ENCODE assay signal across 8 mouse cellular contexts in the genomic region with DNA sequence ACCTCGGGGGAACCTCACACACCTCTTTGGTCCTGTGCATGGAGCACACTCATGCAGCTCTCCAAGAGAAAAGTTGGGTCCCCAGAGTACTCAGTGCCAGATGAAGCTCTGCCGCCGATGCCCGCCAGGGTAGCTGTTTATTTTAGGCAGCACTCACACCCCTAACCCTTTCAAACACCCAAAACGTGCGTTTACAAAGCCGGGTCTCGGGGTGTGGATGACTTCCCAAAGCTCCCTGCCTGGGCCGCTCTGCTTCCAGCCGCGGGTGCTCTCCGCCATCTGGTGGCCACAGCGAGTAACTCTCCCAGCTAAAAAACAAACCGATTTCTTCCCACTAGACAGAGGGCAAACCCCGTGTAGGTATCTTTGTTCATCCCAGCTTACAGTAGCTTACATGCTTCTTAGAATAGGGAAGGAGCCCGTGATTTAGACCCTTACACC. TPM values are rescaled to one million over a fixed set of nuclear protein-coding genes. Genes with fewer than 3 reads are reported as not detected.
DNase-seq lines count a peak whose midpoint lies in the region; ATAC-seq and TF ChIP-seq lines count a peak whose summit lies in the region.

No protein-coding gene starts in this region.

- H3K27me3 ChIP-seq in embryonic facial prominence, embryonic 13.5 days, result peaks cover 75% of the 10 kb centered on the region
- H3K27me3 ChIP-seq in heart, embryonic 12.5 days (replicated peaks), result peaks cover 33% of the 10 kb centered on the region
- H3K27me3 ChIP-seq in kidney, embryonic 14.5 days (ENCODE audit: control insufficient read depth, insufficient read depth, low read length), result peaks cover 38% of the 10 kb centered on the region
- peaks cover 58% of the 10 kb centered on the region for H3K27me3 ChIP-seq in liver, embryonic 11.5 days (replicated peaks; ENCODE audit: control insufficient read depth, insufficient read depth, low read length)
- H3K27me3 ChIP-seq in testis, adult 2 months (ENCODE audit: control insufficient read depth, insufficient read depth, low read length), result no peaks in the 10 kb centered on the region; the same call in 1 of the 2 replicates

- ATAC-seq in CD4-positive, CD25-positive, alpha-beta regulatory T cell, adult 4 months, result peak; percentile 86
- ATAC-seq in embryonic facial prominence, embryonic 13.5 days (ENCODE audit: insufficient number of reproducible peaks, insufficient read depth, low FRiP score, low TSS enrichment, low read depth), result peak; percentile 67; the same call in 1 of the 2 replicates
- peak; percentile 77 for ATAC-seq in heart, embryonic 12.5 days (ENCODE audit: insufficient number of reproducible peaks, low FRiP score)
- peak; percentile 71 for ATAC-seq in kidney, embryonic 14.5 days (ENCODE audit: low FRiP score, low TSS enrichment)
- peak; percentile 70 for ATAC-seq in liver, embryonic 11.5 days (replicated peaks; ENCODE audit: low FRiP score)
- ATAC-seq in monocyte, adult 5-6 weeks (replicated peaks; ENCODE audit: insufficient number of reproducible peaks, low FRiP score, low TSS enrichment, poor library complexity, severe bottlenecking), result peak; percentile 82

- peak overlapping the region; percentile 35 for H3K4me3 ChIP-seq in embryonic facial prominence, embryonic 13.5 days
- peak overlapping the region; percentile 45 for H3K4me3 ChIP-seq in heart, embryonic 12.5 days
- H3K4me3 ChIP-seq in kidney, embryonic 14.5 days (ENCODE audit: low read length), result peak overlapping the region; percentile 26
- H3K4me3 ChIP-seq in liver, embryonic 11.5 days (ENCODE audit: low read depth, low read length), result peak overlapping the region; percentile 30; the same call in 1 of the 2 replicates
- H3K4me3 ChIP-seq in testis, adult 2 months (ENCODE audit: control insufficient read depth, low read depth, low read length), result no peak overlapping the region

- DNase-seq in adrenal gland, postnatal 25 days, result peak; percentile 73
- peak; percentile 77 for DNase-seq in liver, embryonic 11.5 days (ENCODE audit: low spot score)

- TF ChIP-seq CTCF in testis, adult 2 months (IDR thresholded peaks at IDR 0.05; ENCODE audit: control insufficient read depth, insufficient read depth, insufficient replicate concordance, low read depth, low read length), result peak; percentile 64; the same call in 1 of the 2 replicates

- no peak overlapping the region for H3K27ac ChIP-seq in embryonic facial prominence, embryonic 13.5 days
- H3K27ac ChIP-seq in heart, embryonic 12.5 days (ENCODE audit: poor library complexity, severe bottlenecking), result no peak overlapping the region
- no peak overlapping the region for H3K27ac ChIP-seq in kidney, embryonic 14.5 days (ENCODE audit: low read depth, low read length)
- H3K27ac ChIP-seq in liver, embryonic 11.5 days (ENCODE audit: low read depth, low read length), result no peak overlapping the region
- no peak overlapping the region for H3K27ac ChIP-seq in testis, adult 2 months (ENCODE audit: control insufficient read depth, insufficient read depth, low read depth, low read length)

- no peaks in the 10 kb centered on the region for H3K36me3 ChIP-seq in embryonic facial prominence, embryonic 13.5 days
- H3K36me3 ChIP-seq in heart, embryonic 12.5 days, result no peaks in the 10 kb centered on the region
- H3K36me3 ChIP-seq in kidney, embryonic 14.5 days (ENCODE audit: control insufficient read depth, insufficient read depth, low read length), result no peaks in the 10 kb centered on the region
- no peaks in the 10 kb centered on the region for H3K36me3 ChIP-seq in liver, embryonic 11.5 days (ENCODE audit: control insufficient read depth, insufficient read depth, low read length)
- H3K36me3 ChIP-seq in testis, adult 2 months (ENCODE audit: control insufficient read depth, insufficient read depth, low read length), result no peaks in the 10 kb centered on the region

- WGBS in embryonic facial prominence, embryonic 13.5 days, result under 1% methylated on average over 16 of the region's 16 CpGs
- WGBS in heart, embryonic 12.5 days, result under 1% methylated on average over 16 of the region's 16 CpGs
- under 1% methylated on average over 16 of the region's 16 CpGs for WGBS in kidney, embryonic 14.5 days
- WGBS in liver, embryonic 11.5 days, result 1% methylated on average over 16 of the region's 16 CpGs

- peaks cover 27% of the 10 kb centered on the region for H3K4me1 ChIP-seq in embryonic facial prominence, embryonic 13.5 days
- peaks cover 13% of the 10 kb centered on the region for H3K4me1 ChIP-seq in heart, embryonic 12.5 days (replicated peaks)
- 0 out of 2 replicates have a peak, but pooled peaks cover 4% of the 10 kb centered on the region for H3K4me1 ChIP-seq in kidney, embryonic 14.5 days (ENCODE audit: control insufficient read depth, insufficient read depth, low read length)
- peaks cover 10% of the 10 kb centered on the region for H3K4me1 ChIP-seq in liver, embryonic 11.5 days (replicated peaks; ENCODE audit: control insufficient read depth, insufficient read depth, low read length)
- peaks cover 14% of the 10 kb centered on the region for H3K4me1 ChIP-seq in testis, adult 2 months (ENCODE audit: control insufficient read depth, insufficient read depth, low read length)

- H3K9me3 ChIP-seq in embryonic facial prominence, embryonic 13.5 days, result no peaks in the 10 kb centered on the region
- H3K9me3 ChIP-seq in heart, embryonic 12.5 days (replicated peaks), result peaks cover 6% of the 10 kb centered on the region
- H3K9me3 ChIP-seq in kidney, embryonic 14.5 days (ENCODE audit: control insufficient read depth, low read length), result no peaks in the 10 kb centered on the region
- H3K9me3 ChIP-seq in liver, embryonic 11.5 days (ENCODE audit: control insufficient read depth, low read length), result no peaks in the 10 kb centered on the region

- peak overlapping the region; percentile 64 for H3K4me2 ChIP-seq in embryonic facial prominence, embryonic 13.5 days
- peak overlapping the region; percentile 89 for H3K4me2 ChIP-seq in heart, embryonic 12.5 days
- H3K4me2 ChIP-seq in kidney, embryonic 14.5 days (replicated peaks; ENCODE audit: low read depth, low read length), result peak overlapping the region; percentile 51
- H3K4me2 ChIP-seq in liver, embryonic 11.5 days, result peak overlapping the region; percentile 65

- 0 out of 2 replicates have a peak overlapping the region, but pooled peaks have one; percentile 40 for H3K9ac ChIP-seq in embryonic facial prominence, embryonic 13.5 days
- no peak overlapping the region for H3K9ac ChIP-seq in heart, embryonic 12.5 days
- H3K9ac ChIP-seq in kidney, embryonic 14.5 days (ENCODE audit: low read depth, low read length), result no peak overlapping the region
- no peak overlapping the region for H3K9ac ChIP-seq in liver, embryonic 11.5 days (ENCODE audit: low read depth, low read length)

- TF ChIP-seq POLR2A in testis, adult 2 months (IDR thresholded peaks at IDR 0.05; ENCODE audit: control insufficient read depth, low read depth, low read length), result no peak

RNA-seq across cellular contexts. Expression of a gene that starts 11.6 kb away (rescaled TPM):
- polyA plus RNA-seq in CD4-positive, CD25-positive, alpha-beta regulatory T cell, adult 4 months (2017; shearing (Covaris generic)), result under 1 TPM; 0.28 to 0.54 TPM
- 0.09 and 0.43 TPM in 2 replicates for total RNA-seq in adrenal gland, postnatal 25 days (2021)
- 0.10 and 0.20 TPM in 2 replicates for polyA plus RNA-seq in embryonic facial prominence, embryonic 13.5 days (2015; fragmentation: Nextera tagmentation; extraction: Ambion mirVana)
- polyA plus RNA-seq in heart, embryonic 12.5 days (2016; fragmentation: Nextera tagmentation; extraction: Ambion mirVana), result 0.08 and 0.11 TPM in 2 replicates
- not detected in 2 replicates for polyA plus RNA-seq in kidney, embryonic 14.5 days (2014; fragmentation: Nextera tagmentation; extraction: Ambion mirVana)
- not detected in 2 replicates for polyA plus RNA-seq in liver, embryonic 11.5 days (2014; fragmentation: Nextera tagmentation; extraction: Ambion mirVana)
- total RNA-seq in monocyte, adult 5-6 weeks (2017), result 47.6 to 167 TPM (median 48.0 TPM) in 3 replicates
- 0.09 and 0.10 TPM in 2 replicates for polyA plus RNA-seq in testis, adult 2 months (2012; rRNA removed)

RNA-seq across cellular contexts. Expression of a gene that starts 16.5 kb away (rescaled TPM):
- 10 to 100 TPM; 24.4 to 30.7 TPM for polyA plus RNA-seq in CD4-positive, CD25-positive, alpha-beta regulatory T cell, adult 4 months (2017; shearing (Covaris generic))
- total RNA-seq in adrenal gland, postnatal 25 days (2021), result 119 and 150 TPM in 2 replicates
- 54.2 and 55.2 TPM in 2 replicates for polyA plus RNA-seq in embryonic facial prominence, embryonic 13.5 days (2015; fragmentation: Nextera tagmentation; extraction: Ambion mirVana)
- 74.8 and 75.5 TPM in 2 replicates for polyA plus RNA-seq in heart, embryonic 12.5 days (2016; fragmentation: Nextera tagmentation; extraction: Ambion mirVana)
- polyA plus RNA-seq in kidney, embryonic 14.5 days (2014; fragmentation: Nextera tagmentation; extraction: Ambion mirVana), result 54.5 and 70.7 TPM in 2 replicates
- polyA plus RNA-seq in liver, embryonic 11.5 days (2014; fragmentation: Nextera tagmentation; extraction: Ambion mirVana), result 39.5 and 42.9 TPM in 2 replicates
- 97.5 to 187 TPM (median 99.7 TPM) in 3 replicates for total RNA-seq in monocyte, adult 5-6 weeks (2017)
- 35.9 and 41.0 TPM in 2 replicates for polyA plus RNA-seq in testis, adult 2 months (2012; rRNA removed)
